Mouse (Mus musculus) retina, postnatal 1 day (tissue): Measurements from ENCODE around the gene Slc7a14.

ENCODE experiments used
- DNase-seq: peaks from one replicate; pipeline ENCODE4 v3.0.0-alpha.2; 2012

The Slc7a14 gene

DNA sequence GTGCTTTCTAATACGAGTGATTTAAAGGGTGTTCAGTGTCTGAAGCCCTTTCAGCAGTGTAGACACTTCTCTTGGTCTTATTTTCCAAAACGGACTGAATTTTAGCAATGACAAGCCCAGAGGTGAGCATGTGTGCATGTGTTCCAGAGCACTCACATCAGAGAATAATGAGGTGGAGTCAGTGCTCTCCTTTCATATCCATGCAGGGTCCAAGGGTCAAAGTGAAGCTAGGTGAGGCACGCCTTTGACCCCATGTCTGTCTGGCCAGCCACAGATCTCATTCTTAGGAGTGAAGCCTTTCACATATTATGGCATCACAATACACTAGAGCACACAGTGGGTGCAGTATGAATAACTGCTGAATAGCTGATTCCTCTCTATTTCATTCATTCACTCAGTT is 105.0 kb downstream of the Slc7a14 start:
- no peak for DNase-seq

DNA sequence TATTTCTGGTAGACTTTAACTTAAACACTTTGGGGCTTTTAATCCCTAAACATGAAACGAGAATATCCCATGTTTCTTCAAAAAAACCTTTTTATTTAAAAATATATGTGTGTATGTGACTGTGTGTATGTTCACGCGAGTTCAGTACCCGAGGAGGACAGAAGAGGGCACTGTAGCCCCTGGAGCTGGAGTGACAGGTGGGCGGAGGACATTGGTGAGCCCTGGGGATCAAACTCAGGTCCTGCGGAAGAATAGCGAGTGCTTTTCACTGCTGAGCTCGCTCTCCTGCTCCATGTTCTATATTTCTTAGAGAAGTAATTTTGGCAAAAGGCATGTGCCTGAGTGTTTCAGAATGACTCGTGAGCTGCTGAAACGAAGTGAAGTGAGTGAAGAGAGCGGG is 106.2 kb downstream of the Slc7a14 start:
- DNase-seq = no peak

DNA sequence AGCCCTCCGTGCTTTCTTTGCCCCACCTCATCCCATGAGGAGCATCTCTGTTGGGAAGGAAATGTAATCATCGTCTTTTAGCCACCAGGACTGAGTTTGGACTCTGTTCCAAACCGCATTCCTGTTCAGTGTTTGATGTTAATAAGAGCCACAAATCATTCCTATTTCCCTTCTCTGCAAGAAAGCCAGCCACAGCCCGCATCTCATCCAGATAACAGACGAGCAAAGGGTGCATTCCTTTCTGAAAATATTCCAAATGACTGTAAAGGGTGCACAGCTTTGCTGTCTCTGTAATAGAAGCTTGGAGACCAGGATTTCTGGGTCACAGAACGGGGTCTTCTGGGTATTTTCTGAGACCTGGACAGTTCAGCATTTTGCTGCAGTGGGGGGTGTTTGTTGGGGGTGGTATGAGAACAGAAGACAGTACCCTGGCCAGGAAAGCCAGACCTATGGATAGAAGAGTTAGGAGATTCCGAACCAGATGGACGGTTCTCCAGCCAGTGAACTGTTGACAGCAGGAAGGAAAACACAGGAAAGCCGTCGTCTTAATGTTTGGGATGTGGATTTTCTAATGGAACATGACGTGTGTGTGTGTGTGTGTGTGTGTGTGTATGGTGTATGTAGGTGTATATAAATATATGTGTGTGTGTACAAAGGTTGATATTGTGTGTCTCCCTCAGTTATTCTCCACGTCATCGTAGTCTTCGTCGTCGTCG is 110.9 kb downstream of the Slc7a14 start:
- no peak for DNase-seq

DNA sequence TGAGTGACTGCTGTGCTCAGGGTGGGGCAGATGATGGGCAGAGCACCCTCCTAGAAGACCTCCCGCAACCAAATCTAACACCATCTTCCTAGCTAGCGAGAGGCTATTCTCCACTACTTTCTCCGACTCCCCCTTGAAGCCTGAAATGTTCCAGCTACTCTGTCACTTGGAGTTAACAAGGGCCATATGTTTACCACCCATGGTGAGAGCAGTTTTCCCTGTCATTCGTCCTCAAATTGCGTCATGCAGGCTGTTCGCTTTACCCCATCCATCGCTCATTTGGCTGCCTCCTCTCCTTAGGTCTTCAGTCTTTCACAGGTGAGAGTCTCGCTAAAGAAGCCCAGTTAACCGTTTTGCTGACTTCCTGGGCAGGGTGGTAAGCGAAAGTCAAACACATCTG is 118.8 kb downstream of the Slc7a14 start:
- DNase-seq = no peak

DNA sequence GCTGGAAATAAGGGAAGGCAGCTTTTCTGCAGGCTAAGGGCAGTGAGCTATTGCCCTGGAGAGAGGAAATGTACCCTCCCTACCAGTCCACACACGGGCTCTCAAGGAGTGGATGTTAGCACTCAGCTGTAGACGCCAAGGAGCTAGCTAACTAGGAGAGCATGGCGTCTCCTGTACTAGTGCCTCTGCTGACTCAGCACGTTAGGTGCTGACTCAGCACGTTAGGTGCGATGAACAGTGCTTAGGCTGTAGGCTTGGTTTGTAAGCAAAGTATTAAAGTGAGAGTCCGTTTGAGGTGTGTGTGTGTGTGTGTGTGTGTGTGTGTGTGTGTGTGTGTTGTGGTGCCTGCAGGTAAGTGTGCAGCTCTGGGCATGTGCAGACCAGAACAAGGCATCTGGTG is 119.8 kb downstream of the Slc7a14 start:
- no peak for DNase-seq

DNA sequence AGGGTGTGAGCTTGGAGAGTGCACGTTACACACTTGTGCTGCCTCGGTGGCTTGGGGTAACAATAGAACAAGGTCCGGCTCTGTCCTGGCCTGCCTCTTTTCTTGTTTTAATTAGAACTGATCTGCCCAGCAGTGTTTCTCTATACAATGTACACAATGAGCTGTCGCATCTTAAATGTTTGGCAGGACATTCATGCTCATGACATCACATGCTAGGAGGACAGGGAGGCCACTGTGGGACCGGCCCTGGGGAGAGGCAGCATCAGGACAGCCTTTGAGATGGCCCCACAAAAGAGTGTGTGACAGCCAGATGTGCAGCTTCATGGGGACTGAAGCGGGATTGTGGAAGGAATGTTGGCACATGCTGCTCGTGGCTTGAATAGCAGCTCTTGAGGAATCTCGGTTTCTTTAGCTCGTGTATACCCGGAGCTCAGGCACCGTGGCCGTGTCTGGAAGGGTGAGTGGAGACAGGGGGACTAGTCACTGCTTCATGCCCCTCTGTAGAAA is 143.8 kb downstream of the Slc7a14 start:
- DNase-seq = peak; percentile 92

DNA sequence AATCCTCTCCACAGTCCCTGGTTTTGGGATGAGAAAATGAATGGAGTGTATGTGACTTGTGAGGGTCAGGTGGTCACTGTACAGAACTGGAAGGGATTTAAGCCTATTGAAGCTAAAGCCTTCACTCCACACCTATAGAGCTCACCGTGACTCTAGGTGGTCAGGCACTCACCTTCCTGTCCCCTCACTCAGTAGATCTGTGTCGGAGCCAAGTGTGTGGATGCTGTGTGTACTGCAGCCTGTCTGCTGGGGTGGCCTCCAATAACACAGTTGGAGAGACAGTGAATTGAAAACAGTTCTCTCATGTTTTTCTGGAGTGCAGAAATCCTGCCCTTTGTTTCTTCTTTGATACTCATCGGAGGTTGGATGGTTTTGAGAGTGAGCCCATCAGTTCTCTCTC is 144.4 kb downstream of the Slc7a14 start:
- DNase-seq = no peak

DNA sequence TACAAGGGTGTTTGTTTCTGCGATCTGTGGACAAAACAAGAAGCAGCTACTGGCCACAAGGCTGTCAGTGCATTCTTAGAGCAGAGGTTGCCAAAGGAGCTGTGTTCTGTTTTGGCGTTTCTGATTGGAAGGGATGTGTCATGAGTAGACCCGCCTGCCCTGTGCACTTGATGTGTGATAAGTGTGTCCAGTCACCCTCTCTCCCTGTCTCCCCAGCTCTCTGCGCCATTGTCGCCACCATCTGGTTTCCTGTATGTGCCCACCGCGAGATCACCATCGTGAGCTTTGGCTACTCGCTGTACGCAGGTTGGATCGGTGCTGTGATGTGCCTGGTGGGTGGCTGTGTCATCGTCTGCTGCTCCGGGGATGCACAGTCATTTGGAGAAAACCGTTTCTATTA is 147.3 kb downstream of the Slc7a14 start:
- DNase-seq = no peak

DNA sequence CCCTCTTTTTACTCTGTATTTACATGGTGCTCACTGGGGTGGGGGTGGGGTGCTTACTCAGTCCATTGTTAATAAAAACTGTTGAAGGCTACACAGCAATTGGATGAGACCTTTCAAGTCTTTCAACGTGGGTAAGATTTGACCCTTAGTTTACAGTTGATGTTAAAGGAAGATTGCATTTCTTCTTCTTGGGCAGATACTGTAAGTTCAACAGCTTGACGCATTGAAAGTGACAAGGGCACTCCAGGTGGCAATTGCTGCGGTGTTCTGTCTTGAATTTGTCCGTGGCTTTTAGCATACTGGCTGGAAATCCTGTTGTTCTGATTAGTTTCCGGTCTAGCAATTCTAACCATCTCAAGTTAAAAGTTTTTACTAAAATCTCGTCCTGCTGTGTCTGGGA is 148.8 kb downstream of the Slc7a14 start:
- peak; percentile 63 for DNase-seq

DNA sequence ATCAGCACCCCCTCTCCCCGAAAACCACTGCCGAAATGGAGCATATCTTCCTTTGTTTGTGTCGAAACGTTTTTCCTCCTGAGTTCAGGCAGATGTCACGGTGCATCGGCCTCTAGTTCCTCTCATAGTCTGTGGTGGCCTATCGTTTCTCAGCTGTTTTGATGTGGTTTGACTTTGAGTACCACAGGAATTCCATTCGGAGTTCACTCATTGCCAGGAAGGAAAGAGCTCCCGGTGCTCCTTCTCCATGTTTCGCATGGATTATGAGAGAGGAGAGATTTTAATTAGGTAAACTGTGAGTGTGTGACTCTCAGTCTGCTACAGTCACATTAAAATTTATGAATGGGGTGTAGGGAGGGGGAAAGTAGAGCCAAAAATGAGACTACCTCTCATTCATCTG is 150.1 kb downstream of the Slc7a14 start:
- DNase-seq = no peak

DNA sequence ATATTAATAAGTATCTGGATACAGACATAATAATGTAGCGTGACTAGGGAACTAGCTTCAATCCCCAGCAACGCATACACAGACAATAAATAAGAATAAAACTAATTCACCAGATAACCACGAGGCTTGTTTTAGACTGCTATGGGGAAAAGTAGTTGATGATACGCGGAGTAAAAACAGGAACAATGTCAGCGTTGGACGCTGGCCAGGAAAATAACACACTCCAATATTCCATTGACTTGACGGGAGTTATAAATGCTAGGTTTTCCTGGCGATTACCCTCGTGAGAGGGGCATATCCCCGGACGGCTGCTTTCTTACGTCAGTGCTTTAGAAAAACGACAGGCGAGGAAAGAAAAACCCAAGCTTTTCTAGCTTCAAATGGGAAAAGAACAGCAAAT is 152.4 kb downstream of the Slc7a14 start:
- no peak for DNase-seq

DNA sequence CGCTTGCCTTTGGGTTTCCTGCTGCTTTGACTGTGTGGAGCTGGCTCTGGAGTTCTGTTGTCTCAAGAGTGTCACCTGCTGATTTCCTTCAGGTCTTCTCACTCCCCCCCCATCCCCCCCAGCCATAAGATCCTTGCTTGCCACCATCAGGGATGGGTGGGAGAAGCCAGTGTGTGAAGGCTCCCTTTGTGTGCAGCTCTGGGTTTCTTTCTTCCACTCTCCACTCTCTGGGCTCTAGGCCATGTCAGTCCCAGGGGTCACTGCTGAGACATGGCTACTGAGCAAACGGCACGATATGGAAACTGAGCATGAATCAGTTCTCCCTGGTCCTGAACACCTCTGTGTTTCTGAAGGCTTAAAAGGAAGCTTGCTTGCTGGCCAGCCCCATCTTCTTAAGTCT is 154.1 kb downstream of the Slc7a14 start:
- DNase-seq = no peak
